Mouse (Mus musculus) bone marrow macrophage, adult 2 months (primary cell): ENCODE measurements around the gene Apol6.

Source experiments
- CTCF ChIP-seq: IDR thresholded peaks from 2 replicates; pipeline ENCODE4 v1.5.1; 2012; ENCODE audit warnings: low read depth, mild to moderate bottlenecking, low read length, moderate library complexity
- POLR2A ChIP-seq: IDR thresholded peaks from 2 replicates; pipeline ENCODE4 v1.6.1; 2012; ENCODE audit warnings: mild to moderate bottlenecking, low read depth, low read length, borderline replicate concordance

- TF ChIP-seq CTCF (no peak), POLR2A (no peak)
Observed at GRCm38 (mm10) chr15:77045609-77046008, 1.1 kb downstream of the Apol6 start.
